In the genomic region with DNA sequence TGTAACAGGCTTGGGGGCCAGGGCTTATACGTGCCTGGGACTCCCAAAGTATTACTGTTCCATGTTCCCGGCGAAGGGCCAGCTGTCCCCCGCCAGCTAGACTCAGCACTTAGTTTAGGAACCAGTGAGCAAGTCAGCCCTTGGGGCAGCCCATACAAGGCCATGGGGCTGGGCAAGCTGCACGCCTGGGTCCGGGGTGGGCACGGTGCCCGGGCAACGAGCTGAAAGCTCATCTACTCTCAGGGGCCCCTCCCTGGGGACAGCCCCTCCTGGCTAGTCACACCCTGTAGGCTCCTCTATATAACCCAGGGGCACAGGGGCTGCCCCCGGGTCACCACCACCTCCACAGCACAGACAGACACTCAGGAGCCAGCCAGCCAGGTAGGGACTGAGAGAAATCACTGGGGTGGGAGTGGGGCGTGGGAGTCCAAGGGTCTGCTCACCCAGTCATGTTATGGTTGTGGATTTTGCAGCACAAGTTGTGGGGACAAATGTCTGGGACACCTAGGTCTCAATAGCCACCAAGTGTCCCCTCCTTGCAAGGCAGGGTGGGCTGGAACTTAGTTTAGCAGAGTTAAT, we compare ENCODE assay signal across 10 mouse cellular contexts. TPM values are rescaled to one million over a fixed set of nuclear protein-coding genes. Genes with fewer than 3 reads are reported as not detected.
DNase-seq lines count a peak whose midpoint lies in the region; ATAC-seq lines count a peak whose summit lies in the region.
"Had no signal": no experiment of that assay in that cellular context is flagged by ENCODE, and none has a peak within 500 bp of the region (broad histone marks: within the 10 kb centered on the region; RNA-seq: fewer than 3 reads in every experiment).

No protein-coding gene starts in this region.

- 0 out of 2 replicates have a peak, but pooled peaks have one; percentile 34 for ATAC-seq in hindbrain, embryonic 14.5 days (ENCODE audit: low FRiP score)
- ATAC-seq in hindbrain, embryonic 12.5 days (ENCODE audit: low FRiP score) = no peak
- ATAC-seq in limb, embryonic 15.5 days (ENCODE audit: insufficient number of reproducible peaks, low FRiP score, low TSS enrichment, low read depth) = peak; percentile 59

- H3K9me3 ChIP-seq in hindbrain, embryonic 14.5 days (ENCODE audit: control insufficient read depth, low read length) = peaks cover 8% of the 10 kb centered on the region; the same call in 1 of the 2 replicates
- no peaks in the 10 kb centered on the region; the same call in 1 of the 2 replicates for H3K9me3 ChIP-seq in hindbrain, embryonic 12.5 days (replicated peaks)
- no peaks in the 10 kb centered on the region for H3K9me3 ChIP-seq in limb, embryonic 15.5 days

- H3K36me3 ChIP-seq in hindbrain, embryonic 14.5 days (replicated peaks; ENCODE audit: control insufficient read depth, insufficient read depth) = no peaks in the 10 kb centered on the region
- no peaks in the 10 kb centered on the region for H3K36me3 ChIP-seq in hindbrain, embryonic 12.5 days
- H3K36me3 ChIP-seq in limb, embryonic 15.5 days = no peaks in the 10 kb centered on the region

- DNase-seq in hindbrain, embryonic 14.5 days (ENCODE audit: low spot score) = no peak
- DNase-seq in adrenal gland, postnatal 10 days = peak; percentile 82
- DNase-seq in heart, adult 8-10 months (ENCODE audit: low spot score) = peak; percentile 77
- DNase-seq in cerebellum, postnatal 14 days = no peak
- DNase-seq in left cerebral cortex, postnatal 36 days (ENCODE audit: low spot score in 2 of 2) = no peak
- no peak for DNase-seq in embryo, embryonic 10 days (ENCODE audit: low spot score)
- DNase-seq: kidney, adult 8-10 months; lung, postnatal 14 days had no signal

- intact Hi-C loops in left cerebral cortex, postnatal 36 days (cut with DNase I) = no loop called here

- no peak overlapping the region for H3K4me2 ChIP-seq in hindbrain, embryonic 14.5 days (replicated peaks)
- no peak overlapping the region for H3K4me2 ChIP-seq in hindbrain, embryonic 12.5 days (replicated peaks)
- H3K4me2 ChIP-seq in limb, embryonic 15.5 days = no peak overlapping the region

- 0 out of 2 replicates have a peak, but pooled peaks cover 3% of the 10 kb centered on the region for H3K27me3 ChIP-seq in hindbrain, embryonic 14.5 days (ENCODE audit: control insufficient read depth, insufficient read depth, low read length)
- H3K27me3 ChIP-seq in hindbrain, embryonic 12.5 days = peaks cover 20% of the 10 kb centered on the region; the same call in 1 of the 2 replicates
- H3K27me3 ChIP-seq in limb, embryonic 15.5 days = 0 out of 2 replicates have a peak, but pooled peaks cover 4% of the 10 kb centered on the region

- H3K27ac ChIP-seq in hindbrain, embryonic 14.5 days = no peak overlapping the region
- no peak overlapping the region for H3K27ac ChIP-seq in hindbrain, embryonic 12.5 days
- no peak overlapping the region for H3K27ac ChIP-seq in limb, embryonic 15.5 days

- H3K9ac ChIP-seq in hindbrain, embryonic 14.5 days = no peak overlapping the region
- no peak overlapping the region for H3K9ac ChIP-seq in hindbrain, embryonic 12.5 days
- H3K9ac ChIP-seq in limb, embryonic 15.5 days = no peak overlapping the region

- 83% methylated on average over 11 of the region's 11 CpGs for WGBS in hindbrain, embryonic 14.5 days
- WGBS in hindbrain, embryonic 12.5 days = 85% methylated on average over 11 of the region's 11 CpGs
- WGBS in limb, embryonic 15.5 days = 76% methylated on average over 11 of the region's 11 CpGs

- no peaks in the 10 kb centered on the region for H3K4me1 ChIP-seq in hindbrain, embryonic 14.5 days (replicated peaks; ENCODE audit: control insufficient read depth, insufficient read depth, low read length)
- H3K4me1 ChIP-seq in hindbrain, embryonic 12.5 days = no peaks in the 10 kb centered on the region
- H3K4me1 ChIP-seq in limb, embryonic 15.5 days = 0 out of 2 replicates have a peak, but pooled peaks cover 2% of the 10 kb centered on the region

- no peak overlapping the region for H3K4me3 ChIP-seq in hindbrain, embryonic 14.5 days (replicated peaks; ENCODE audit: low read length)
- H3K4me3 ChIP-seq in hindbrain, embryonic 12.5 days = no peak overlapping the region
- H3K4me3 ChIP-seq in limb, embryonic 15.5 days = no peak overlapping the region

RNA-seq across cellular contexts. Expression of a gene that starts 6.3 kb away (rescaled TPM):
- not detected in 2 replicates for polyA plus RNA-seq in hindbrain, embryonic 14.5 days (2014; fragmentation: Nextera tagmentation; extraction: Ambion mirVana)
- 0.23 and 0.34 TPM in 2 replicates for polyA plus RNA-seq in hindbrain, embryonic 12.5 days (2016; fragmentation: Nextera tagmentation; extraction: Ambion mirVana)
- total RNA-seq in adrenal gland, postnatal 10 days (2021) = 100 to 1,000 TPM; 346 to 973 TPM
- total RNA-seq in heart, adult 8-10 months (2022) = 1,000 to 10,000 TPM; 3,513 to 3,931 (median 3,544) TPM
- polyA plus RNA-seq in limb, embryonic 15.5 days (2015; fragmentation: Nextera tagmentation; extraction: Ambion mirVana) = 139 and 815 TPM in 2 replicates
- total RNA-seq in left cerebral cortex, postnatal 36 days (2021) = under 1 TPM; 0.35 to 0.41 TPM

RNA-seq across cellular contexts. Expression of a gene that starts 7.0 kb away (rescaled TPM):
- polyA plus RNA-seq in hindbrain, embryonic 14.5 days (2014; fragmentation: Nextera tagmentation; extraction: Ambion mirVana) = 0.78 and 1.1 TPM in 2 replicates
- 3.2 and 4.1 TPM in 2 replicates for polyA plus RNA-seq in hindbrain, embryonic 12.5 days (2016; fragmentation: Nextera tagmentation; extraction: Ambion mirVana)
- total RNA-seq in adrenal gland, postnatal 10 days (2021) = 1 to 10 TPM; 1.4 to 1.7 TPM
- 1 to 10 TPM in 1 of 4 experiments, under 1 TPM in 2, not detected in 1; 0.60 to 1.2 (median 0.75) TPM for total RNA-seq in heart, adult 8-10 months (2022)
- polyA plus RNA-seq in limb, embryonic 15.5 days (2015; fragmentation: Nextera tagmentation; extraction: Ambion mirVana) = 37.5 and 37.6 TPM in 2 replicates
- 1 to 10 TPM; 2.6 to 3.3 TPM for total RNA-seq in left cerebral cortex, postnatal 36 days (2021)

RNA-seq across cellular contexts. Expression of a gene that starts 29.0 kb away (rescaled TPM):
- 15.6 and 16.5 TPM in 2 replicates for polyA plus RNA-seq in hindbrain, embryonic 14.5 days (2014; fragmentation: Nextera tagmentation; extraction: Ambion mirVana)
- polyA plus RNA-seq in hindbrain, embryonic 12.5 days (2016; fragmentation: Nextera tagmentation; extraction: Ambion mirVana) = 21.3 and 24.6 TPM in 2 replicates
- 10 to 100 TPM; 18.8 to 29.0 TPM for total RNA-seq in adrenal gland, postnatal 10 days (2021)
- total RNA-seq in heart, adult 8-10 months (2022) = 10 to 100 TPM; 11.2 to 14.5 (median 13.2) TPM
- 14.0 and 14.9 TPM in 2 replicates for polyA plus RNA-seq in limb, embryonic 15.5 days (2015; fragmentation: Nextera tagmentation; extraction: Ambion mirVana)
- total RNA-seq in left cerebral cortex, postnatal 36 days (2021) = 10 to 100 TPM; 26.1 to 40.0 TPM

RNA-seq across cellular contexts. Expression of a gene that starts 47.8 kb away (rescaled TPM):
- polyA plus RNA-seq in hindbrain, embryonic 14.5 days (2014; fragmentation: Nextera tagmentation; extraction: Ambion mirVana) = 19.2 and 20.4 TPM in 2 replicates
- 20.0 and 21.6 TPM in 2 replicates for polyA plus RNA-seq in hindbrain, embryonic 12.5 days (2016; fragmentation: Nextera tagmentation; extraction: Ambion mirVana)
- 10 to 100 TPM; 35.0 to 37.1 TPM for total RNA-seq in adrenal gland, postnatal 10 days (2021)
- total RNA-seq in heart, adult 8-10 months (2022) = 10 to 100 TPM; 22.8 to 26.4 (median 24.3) TPM
- 8.2 and 9.3 TPM in 2 replicates for polyA plus RNA-seq in limb, embryonic 15.5 days (2015; fragmentation: Nextera tagmentation; extraction: Ambion mirVana)
- 10 to 100 TPM; 76.8 to 77.7 TPM for total RNA-seq in left cerebral cortex, postnatal 36 days (2021)

RNA-seq across cellular contexts. Expression of a gene that starts 51.3 kb away (rescaled TPM):
- 2.4 and 2.6 TPM in 2 replicates for polyA plus RNA-seq in hindbrain, embryonic 14.5 days (2014; fragmentation: Nextera tagmentation; extraction: Ambion mirVana)
- 4.7 and 5.5 TPM in 2 replicates for polyA plus RNA-seq in hindbrain, embryonic 12.5 days (2016; fragmentation: Nextera tagmentation; extraction: Ambion mirVana)
- 1 to 10 TPM; 5.0 to 6.0 TPM for total RNA-seq in adrenal gland, postnatal 10 days (2021)
- 10 to 100 TPM; 31.6 to 66.7 (median 47.6) TPM for total RNA-seq in heart, adult 8-10 months (2022)
- 20.0 and 24.8 TPM in 2 replicates for polyA plus RNA-seq in limb, embryonic 15.5 days (2015; fragmentation: Nextera tagmentation; extraction: Ambion mirVana)
- 1 to 10 TPM; 5.1 to 7.9 TPM for total RNA-seq in left cerebral cortex, postnatal 36 days (2021)

Comparison
In these comparisons a context has a peak if more than half of its experiments do, and no peak if none do; other contexts are left out.
1. DNase-seq: peak in adrenal gland, postnatal 10 days (single experiment) and heart, adult 8-10 months (single experiment); none in hindbrain, embryonic 14.5 days (single experiment), cerebellum, postnatal 14 days (0 of 2), left cerebral cortex, postnatal 36 days (0 of 2) and embryo, embryonic 10 days (single experiment).
2. RNA of a gene that starts 6.3 kb away (total RNA-seq): 3,513 to 3,931 TPM in heart, adult 8-10 months and 346 to 973 TPM in adrenal gland, postnatal 10 days; 0.35 to 0.41 TPM in left cerebral cortex, postnatal 36 days; every median in the first group is over 100 times any median in the second.